Mouse (Mus musculus): ENCODE results near the gene Emcn.

DNA sequence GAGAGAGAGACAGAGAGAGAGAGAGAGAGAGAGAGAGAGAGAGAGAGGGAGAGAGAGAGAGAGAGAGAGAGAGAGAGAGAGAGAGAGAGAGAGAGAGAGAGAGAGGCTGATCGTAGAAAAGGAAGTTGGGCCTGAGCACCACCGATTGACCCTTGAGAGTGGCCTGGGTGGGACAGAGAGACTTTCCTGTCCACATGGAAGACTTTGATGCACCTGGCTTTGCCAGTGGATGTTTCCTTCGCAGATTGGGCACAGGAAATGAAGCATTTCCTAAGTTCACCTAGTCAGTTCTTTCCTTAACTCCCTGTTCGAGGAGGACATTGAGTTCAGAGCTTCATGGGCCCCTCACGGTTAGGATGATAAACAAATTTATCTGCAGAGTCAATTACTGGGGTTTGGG is 2.6 kb downstream of the Emcn start:
- TF ChIP-seq RAD21 (IDR thresholded peaks at IDR 0.05; ENCODE audit: low read depth, low read length): no peak
- no peak for TF ChIP-seq MAX (IDR thresholded peaks at IDR 0.05; ENCODE audit: low read length)
- TF ChIP-seq NRF1 (IDR thresholded peaks at IDR 0.05; ENCODE audit: low read depth, low read length): no peak
- TF ChIP-seq POLR2A (IDR thresholded peaks at IDR 0.05; ENCODE audit: low read depth, low read length): no peak
